Mouse (Mus musculus) brain, embryonic 14.5 days (tissue): ENCODE measurements around the gene Dusp22.

Experiments
- CTCF ChIP-seq: fragments of 200-500 bp; IDR thresholded peaks from 2 replicates; pipeline ENCODE4 v1.5.1; 2012; ENCODE audit warnings: inconsistent platforms, mild to moderate bottlenecking, moderate library complexity, borderline replicate concordance; ENCODE audit not compliant: insufficient read depth, insufficient read length; ENCODE audit errors: extremely low read depth
- POLR2A ChIP-seq: fragments of 200-500 bp; IDR thresholded peaks from 2 replicates; pipeline ENCODE4 v1.6.1; 2012; ENCODE audit warnings: mild to moderate bottlenecking, inconsistent platforms, borderline replicate concordance; ENCODE audit not compliant: poor library complexity, insufficient read depth, insufficient read length, severe bottlenecking; ENCODE audit errors: extremely low read depth

DNA sequence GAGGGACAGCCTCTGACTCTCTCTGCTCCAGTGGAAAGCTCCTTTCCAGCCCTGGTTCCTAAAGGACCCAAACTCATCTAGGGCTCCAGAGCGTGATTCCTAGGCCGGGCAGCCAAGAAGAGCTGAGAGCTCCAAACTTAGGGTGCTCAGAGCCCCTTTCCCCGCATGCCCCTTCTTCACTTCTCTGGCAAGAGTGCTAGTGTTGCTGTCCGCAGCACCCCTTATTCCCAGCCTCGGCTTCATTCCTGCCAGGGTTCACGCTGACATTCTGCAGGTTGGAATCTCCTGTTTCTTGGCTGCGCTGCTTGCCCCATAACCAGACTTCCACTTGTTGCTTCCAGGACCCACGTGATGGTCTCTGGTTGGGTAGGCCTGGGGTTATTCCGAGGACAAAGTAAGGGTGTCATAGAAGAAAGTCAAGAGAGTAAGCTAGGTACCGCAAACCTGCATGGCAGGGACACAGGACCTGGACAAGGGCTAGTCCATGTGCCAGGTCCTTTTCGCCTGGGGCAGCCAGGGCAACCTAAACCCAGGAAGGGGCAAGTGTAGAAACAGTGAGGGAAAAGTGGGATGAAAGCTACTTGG, 89.8 kb downstream of the Dusp22 start:
- TF ChIP-seq CTCF (no peak), POLR2A (no peak)
